Mouse (Mus musculus): ENCODE results near the gene Twist1. TPM values are rescaled to one million over a fixed set of nuclear protein-coding genes. Genes with fewer than 3 reads are reported as not detected.

Gene Twist1
- polyA plus RNA-seq, 2 experiments, result 69.7 to 259 TPM

- TF ChIP-seq POLR2A (IDR thresholded peaks at IDR 0.05; ENCODE audit: borderline replicate concordance, extremely low read depth, insufficient read depth, insufficient read length), result no peak
- Histone ChIP-seq H3K4me1 (ENCODE audit: control insufficient read depth, insufficient read depth, low read length) (peaks cover 21% of the 10 kb centered on the region), H3K9me3 (ENCODE audit: control insufficient read depth, low read length) (no peaks in the 10 kb centered on the region), H3K4me2 (replicated peaks; ENCODE audit: low read depth, low read length, severe bottlenecking) (peak overlapping the region; percentile 54), H3K9ac (ENCODE audit: low read depth, low read length, severe bottlenecking) (peak overlapping the region; percentile 68), H3K36me3 (ENCODE audit: control insufficient read depth, insufficient read depth, low read length) (peaks cover 21% of the 10 kb centered on the region), H3K27ac (replicated peaks; ENCODE audit: low read depth, low read length) (peak overlapping the region; percentile 90), H3K27me3 (ENCODE audit: control insufficient read depth, insufficient read depth, low read length) (no peaks in the 10 kb centered on the region; the same call in 1 of the 2 replicates), H3K4me3 (replicated peaks; ENCODE audit: low read length) (peak overlapping the region; percentile 93)
- WGBS, result 7% methylated on average over 9 of the region's 9 CpGs
- ATAC-seq (ENCODE audit: low FRiP score, low read depth) (no peak), DNase-seq (ENCODE audit: low spot score) (no peak)
Observed at GRCm38 (mm10) chr12:33962773-33963130, 5.3 kb downstream of the Twist1 start.

GRCm38 (mm10) chr12:33963671-33964369 is 6.3 kb downstream of the Twist1 start:
- H3K9ac ChIP-seq (ENCODE audit: low read depth, low read length, severe bottlenecking), result peak overlapping the region; percentile 21; the same call in 1 of the 2 replicates
- peak overlapping the region; percentile 54 for H3K4me2 ChIP-seq (replicated peaks; ENCODE audit: low read depth, low read length, severe bottlenecking)
- H3K4me3 ChIP-seq (replicated peaks; ENCODE audit: low read length), result peak overlapping the region; percentile 93
- H3K4me1 ChIP-seq (ENCODE audit: control insufficient read depth, insufficient read depth, low read length), result peaks cover 30% of the 10 kb centered on the region
- no peak for TF ChIP-seq POLR2A (IDR thresholded peaks at IDR 0.05; ENCODE audit: borderline replicate concordance, extremely low read depth, insufficient read depth, insufficient read length)
- H3K27ac ChIP-seq (replicated peaks; ENCODE audit: low read depth, low read length), result peak overlapping the region; percentile 90
- peaks cover 21% of the 10 kb centered on the region for H3K36me3 ChIP-seq (ENCODE audit: control insufficient read depth, insufficient read depth, low read length)
- H3K27me3 ChIP-seq (ENCODE audit: control insufficient read depth, insufficient read depth, low read length), result peaks cover 3% of the 10 kb centered on the region; the same call in 1 of the 2 replicates
- DNase-seq (ENCODE audit: low spot score) (no peak), ATAC-seq (ENCODE audit: low FRiP score, low read depth) (no peak; the same call in 1 of the 2 replicates)
- 7% methylated on average over 15 of the region's 15 CpGs for WGBS
- H3K9me3 ChIP-seq (ENCODE audit: control insufficient read depth, low read length), result no peaks in the 10 kb centered on the region

- H3K9ac ChIP-seq (ENCODE audit: low read depth, low read length, severe bottlenecking), result no peak overlapping the region
- no peaks in the 10 kb centered on the region for H3K9me3 ChIP-seq (ENCODE audit: control insufficient read depth, low read length)
- peaks cover 31% of the 10 kb centered on the region for H3K4me1 ChIP-seq (ENCODE audit: control insufficient read depth, insufficient read depth, low read length)
- DNase-seq (ENCODE audit: low spot score) (no peak), ATAC-seq (ENCODE audit: low FRiP score, low read depth) (no peak)
- no peak overlapping the region for H3K4me3 ChIP-seq (replicated peaks; ENCODE audit: low read length)
- peaks cover 4% of the 10 kb centered on the region; the same call in 1 of the 2 replicates for H3K27me3 ChIP-seq (ENCODE audit: control insufficient read depth, insufficient read depth, low read length)
- H3K36me3 ChIP-seq (ENCODE audit: control insufficient read depth, insufficient read depth, low read length), result peaks cover 17% of the 10 kb centered on the region
- H3K27ac ChIP-seq (replicated peaks; ENCODE audit: low read depth, low read length), result peak overlapping the region; percentile 52; the same call in 1 of the 2 replicates
- 29% methylated on average over 2 of the region's 2 CpGs for WGBS
- no peak for TF ChIP-seq POLR2A (IDR thresholded peaks at IDR 0.05; ENCODE audit: borderline replicate concordance, extremely low read depth, insufficient read depth, insufficient read length)
- peak overlapping the region; percentile 54 for H3K4me2 ChIP-seq (replicated peaks; ENCODE audit: low read depth, low read length, severe bottlenecking)
Observed at GRCm38 (mm10) chr12:33964427-33964826, 7.0 kb downstream of the Twist1 start.

- H3K4me3 ChIP-seq (replicated peaks; ENCODE audit: low read length), result no peak overlapping the region
Observed at GRCm38 (mm10) chr12:33965661-33966360, 8.3 kb downstream of the Twist1 start.

More at GRCm38 (mm10) chr12:33965661-33966360, 8.3 kb downstream of the Twist1 start:
- Histone ChIP-seq H3K27me3 (ENCODE audit: control insufficient read depth, insufficient read depth, low read length) (peaks cover 4% of the 10 kb centered on the region; the same call in 1 of the 2 replicates), H3K27ac (replicated peaks; ENCODE audit: low read depth, low read length) (peak overlapping the region; percentile 82; the same call in 1 of the 2 replicates), H3K36me3 (ENCODE audit: control insufficient read depth, insufficient read depth, low read length) (peaks cover 17% of the 10 kb centered on the region), H3K4me2 (replicated peaks; ENCODE audit: low read depth, low read length, severe bottlenecking) (peak overlapping the region; percentile 73), H3K9ac (ENCODE audit: low read depth, low read length, severe bottlenecking) (0 out of 2 replicates have a peak overlapping the region, but pooled peaks have one; percentile 54), H3K4me1 (ENCODE audit: control insufficient read depth, insufficient read depth, low read length) (peaks cover 31% of the 10 kb centered on the region), H3K9me3 (ENCODE audit: control insufficient read depth, low read length) (no peaks in the 10 kb centered on the region)
- 11% methylated on average over 5 of the region's 5 CpGs for WGBS
- ATAC-seq (ENCODE audit: low FRiP score, low read depth) (no peak), DNase-seq (ENCODE audit: low spot score) (no peak)
- TF ChIP-seq POLR2A (IDR thresholded peaks at IDR 0.05; ENCODE audit: borderline replicate concordance, extremely low read depth, insufficient read depth, insufficient read length), result no peak
